Mouse (Mus musculus): ENCODE results near the gene Cwc22.

GRCm38 (mm10) chr2:77884491-77884890 is 61.7 kb downstream of the Cwc22 start:
- TF ChIP-seq POLR2A (IDR thresholded peaks at IDR 0.05; ENCODE audit: borderline replicate concordance, low read depth, low read length): no peak
- TF ChIP-seq CTCF (IDR thresholded peaks at IDR 0.05; ENCODE audit: low read depth, low read length): no peak

Data from bone marrow macrophage, adult 2 months (primary cell).